Comparison of ENCODE assay signal across 28 mouse cellular contexts in the genomic region with DNA sequence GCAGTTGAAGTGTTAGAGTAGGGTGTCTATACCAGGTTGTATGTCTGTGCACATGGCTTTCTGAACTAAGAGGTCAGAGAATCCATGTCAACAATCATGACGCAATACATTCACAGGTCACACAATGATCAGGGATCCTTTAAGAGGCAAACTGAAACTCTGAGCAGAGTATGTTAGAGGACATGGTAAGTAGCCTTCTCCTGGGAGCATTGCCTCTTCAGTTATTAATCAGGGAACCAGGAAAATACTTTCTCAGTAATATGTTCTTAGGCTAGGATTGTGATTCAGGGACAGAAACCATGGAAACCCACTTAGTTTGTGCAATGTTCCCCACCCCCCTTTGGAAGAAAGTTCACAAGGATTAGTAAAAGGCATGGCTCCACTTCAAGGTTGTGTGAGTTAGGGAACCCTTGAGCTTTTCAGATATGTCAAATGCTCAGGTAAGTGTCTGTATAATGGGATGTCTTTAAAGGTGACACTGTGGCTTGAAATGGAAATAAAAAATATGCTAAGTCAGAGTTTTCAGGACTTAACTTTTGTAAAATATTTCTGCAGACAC. TPM values are rescaled to one million over a fixed set of nuclear protein-coding genes. Genes with fewer than 3 reads are reported as not detected.
A peak's percentile ranks its signal among the peaks of the same experiment; 100 is the strongest.
DNase-seq lines count a peak whose midpoint lies in the region; ATAC-seq and TF ChIP-seq lines count a peak whose summit lies in the region.
"Had no signal": no experiment of that assay in that cellular context is flagged by ENCODE, and none has a peak within 500 bp of the region (broad histone marks: within the 10 kb centered on the region; RNA-seq: fewer than 3 reads in every experiment).

No protein-coding gene starts in this region.

- H3K27ac ChIP-seq in heart, postnatal 0 days (ENCODE audit: low read depth), result peak overlapping the region; percentile 64
- H3K27ac ChIP-seq in heart, embryonic 11.5 days (ENCODE audit: low read depth, low read length), result no peak overlapping the region
- H3K27ac ChIP-seq in lung, embryonic 16.5 days (ENCODE audit: low read length), result peak overlapping the region; percentile 23
- H3K27ac ChIP-seq in liver, postnatal 0 days (ENCODE audit: low read depth), result peak overlapping the region; percentile 51; the same call in 1 of the 2 replicates
- H3K27ac ChIP-seq: embryonic facial prominence, embryonic 12.5 days; hindbrain, embryonic 13.5 days; limb, embryonic 10.5 days; liver, embryonic 14.5 days; midbrain, embryonic 10.5 days had no signal

- H3K4me2 ChIP-seq in heart, postnatal 0 days (ENCODE audit: low read depth, low read length), result no peak overlapping the region
- no peak overlapping the region for H3K4me2 ChIP-seq in heart, embryonic 11.5 days
- no peak overlapping the region for H3K4me2 ChIP-seq in lung, embryonic 16.5 days (ENCODE audit: low read depth, low read length)
- H3K4me2 ChIP-seq in liver, postnatal 0 days (ENCODE audit: low read depth, low read length), result no peak overlapping the region
- H3K4me2 ChIP-seq: embryonic facial prominence, embryonic 12.5 days; heart, embryonic 12.5 days; hindbrain, embryonic 13.5 days had no signal

- H3K4me1 ChIP-seq in heart, postnatal 0 days (ENCODE audit: control insufficient read depth, insufficient read depth), result peaks cover 16% of the 10 kb centered on the region
- H3K4me1 ChIP-seq in heart, embryonic 11.5 days (ENCODE audit: control insufficient read depth, insufficient read depth, low read length), result peaks cover 11% of the 10 kb centered on the region
- peaks cover 3% of the 10 kb centered on the region; the same call in 1 of the 2 replicates for H3K4me1 ChIP-seq in lung, embryonic 16.5 days (replicated peaks; ENCODE audit: control insufficient read depth, insufficient read depth, low read length)
- no peaks in the 10 kb centered on the region for H3K4me1 ChIP-seq in liver, postnatal 0 days (ENCODE audit: insufficient read depth)
- H3K4me1 ChIP-seq: embryonic facial prominence, embryonic 12.5 days; hindbrain, embryonic 13.5 days; limb, embryonic 10.5 days; midbrain, embryonic 10.5 days had no signal

- 0 out of 2 replicates have a peak, but pooled peaks cover 5% of the 10 kb centered on the region for H3K9me3 ChIP-seq in heart, postnatal 0 days (replicated peaks; ENCODE audit: control insufficient read depth, low read length)
- no peaks in the 10 kb centered on the region for H3K9me3 ChIP-seq in heart, embryonic 11.5 days (replicated peaks; ENCODE audit: control insufficient read depth, low read length)
- peaks cover 5% of the 10 kb centered on the region for H3K9me3 ChIP-seq in lung, embryonic 16.5 days (ENCODE audit: control insufficient read depth, low read length)
- peaks cover 2% of the 10 kb centered on the region; the same call in 1 of the 2 replicates for H3K9me3 ChIP-seq in liver, postnatal 0 days (ENCODE audit: low read length)
- H3K9me3 ChIP-seq: embryonic facial prominence, embryonic 12.5 days; heart, embryonic 12.5 days; hindbrain, embryonic 13.5 days; limb, embryonic 10.5 days; midbrain, embryonic 10.5 days had no signal

- no peaks in the 10 kb centered on the region for H3K27me3 ChIP-seq in heart, postnatal 0 days (ENCODE audit: control insufficient read depth, insufficient read depth, low read length)
- no peaks in the 10 kb centered on the region for H3K27me3 ChIP-seq in heart, embryonic 11.5 days (ENCODE audit: control insufficient read depth, insufficient read depth, low read length)
- no peaks in the 10 kb centered on the region; the same call in 1 of the 2 replicates for H3K27me3 ChIP-seq in lung, embryonic 16.5 days (ENCODE audit: control insufficient read depth, insufficient read depth, low read depth, low read length)
- H3K27me3 ChIP-seq in liver, postnatal 0 days (ENCODE audit: insufficient read depth, low read length), result no peaks in the 10 kb centered on the region
- H3K27me3 ChIP-seq: embryonic facial prominence, embryonic 12.5 days; heart, embryonic 12.5 days; hindbrain, embryonic 13.5 days had no signal

- H3K36me3 ChIP-seq in heart, postnatal 0 days (replicated peaks; ENCODE audit: control insufficient read depth, insufficient read depth, low read length), result peaks cover 10% of the 10 kb centered on the region
- no peaks in the 10 kb centered on the region for H3K36me3 ChIP-seq in heart, embryonic 11.5 days (ENCODE audit: control insufficient read depth, insufficient read depth, low read length)
- H3K36me3 ChIP-seq in lung, embryonic 16.5 days (ENCODE audit: control insufficient read depth, insufficient read depth, low read length), result no peaks in the 10 kb centered on the region
- H3K36me3 ChIP-seq in liver, postnatal 0 days (replicated peaks; ENCODE audit: insufficient read depth, low read length), result peaks cover 5% of the 10 kb centered on the region; the same call in 1 of the 2 replicates
- H3K36me3 ChIP-seq: embryonic facial prominence, embryonic 12.5 days; hindbrain, embryonic 13.5 days; limb, embryonic 10.5 days; midbrain, embryonic 10.5 days had no signal

- H3K4me3 ChIP-seq in heart, postnatal 0 days (ENCODE audit: low read depth, low read length), result no peak overlapping the region
- no peak overlapping the region for H3K4me3 ChIP-seq in heart, embryonic 11.5 days (ENCODE audit: low read depth, low read length)
- no peak overlapping the region for H3K4me3 ChIP-seq in lung, embryonic 16.5 days (ENCODE audit: low read length)
- H3K4me3 ChIP-seq in liver, postnatal 0 days (ENCODE audit: low read depth, low read length), result no peak overlapping the region
- H3K4me3 ChIP-seq: embryonic facial prominence, embryonic 12.5 days; heart, embryonic 12.5 days; hindbrain, embryonic 13.5 days; limb, embryonic 10.5 days; midbrain, embryonic 10.5 days had no signal

- no peak for TF ChIP-seq EP300 in heart, postnatal 0 days (IDR thresholded peaks at IDR 0.05; ENCODE audit: low read depth)
- no peak for TF ChIP-seq EP300 in liver, postnatal 0 days (IDR thresholded peaks at IDR 0.05; ENCODE audit: low read depth)

- WGBS in heart, postnatal 0 days, result 62% methylated on average over 1 of the region's 1 CpGs
- 93% methylated on average over 1 of the region's 1 CpGs for WGBS in heart, embryonic 11.5 days (ENCODE audit: insufficient replicate concordance)
- WGBS in lung, embryonic 16.5 days, result 55% methylated on average over 1 of the region's 1 CpGs
- WGBS in liver, postnatal 0 days (ENCODE audit: insufficient replicate concordance), result 65% methylated on average over 1 of the region's 1 CpGs

- peak; percentile 7 for DNase-seq in heart, adult 11 months
- DNase-seq in heart, postnatal 4 days, result no peak
- DNase-seq in heart, postnatal 0 days (ENCODE audit: low spot score), result no peak
- DNase-seq in lung, postnatal 4 days, result no peak
- DNase-seq in liver, postnatal 0 days, result no peak
- DNase-seq in kidney, postnatal 4 days, result no peak
- DNase-seq: cerebellum, adult 18-20 months; cerebellum, postnatal 14 days; forebrain, postnatal 0 days; gastrocnemius, postnatal 25 days; kidney, adult 18-20 months; thymus, adult 18-20 months; thymus, postnatal 36 days had no signal

- H3K9ac ChIP-seq in heart, postnatal 0 days (replicated peaks; ENCODE audit: low read depth, low read length), result no peak overlapping the region
- H3K9ac ChIP-seq in heart, embryonic 11.5 days (ENCODE audit: low read depth, low read length), result no peak overlapping the region
- H3K9ac ChIP-seq in lung, embryonic 16.5 days (ENCODE audit: low read length), result no peak overlapping the region
- no peak overlapping the region for H3K9ac ChIP-seq in liver, postnatal 0 days (replicated peaks)
- H3K9ac ChIP-seq: embryonic facial prominence, embryonic 12.5 days; forebrain, postnatal 0 days; heart, embryonic 12.5 days; hindbrain, embryonic 13.5 days; liver, embryonic 14.5 days had no signal

- ATAC-seq in heart, postnatal 0 days (ENCODE audit: insufficient read depth, low read depth), result no peak
- no peak for ATAC-seq in heart, embryonic 11.5 days (replicated peaks; ENCODE audit: insufficient number of reproducible peaks, low FRiP score, low TSS enrichment)
- peak; percentile 52 for ATAC-seq in lung, embryonic 16.5 days (ENCODE audit: low read depth)
- ATAC-seq in liver, postnatal 0 days, result peak; percentile 78
- ATAC-seq: forebrain, postnatal 0 days; midbrain, embryonic 16.5 days had no signal

- no peak for TF ChIP-seq CTCF in heart, postnatal 0 days (IDR thresholded peaks at IDR 0.05; ENCODE audit: low read depth)
- TF ChIP-seq CTCF in liver, postnatal 0 days (IDR thresholded peaks at IDR 0.05; ENCODE audit: low read depth), result no peak

RNA-seq across cellular contexts. Expression of gene 4930455H04Rik, which starts 26.4 kb away (rescaled TPM):
- under 1 TPM in 1 of 2 experiments, not detected in 1; 0.32 TPM for total RNA-seq in heart, postnatal 4 days (2021)
- total RNA-seq in heart, postnatal 0 days (2014; rRNA removed; ENCODE audit: low replicate concordance), result not detected in 2 replicates
- 0.11 TPM in 1 of 2 replicates, not detected in the other for polyA plus RNA-seq in heart, postnatal 0 days (2015; fragmentation: Nextera tagmentation; extraction: Ambion mirVana)
- polyA plus RNA-seq in heart, embryonic 11.5 days (2014; fragmentation: Nextera tagmentation; extraction: Ambion mirVana), result not detected in 2 replicates
- not detected in 2 replicates for polyA plus RNA-seq in lung, embryonic 16.5 days (2015; fragmentation: Nextera tagmentation; extraction: Ambion mirVana)
- 0.19 TPM in 1 of 2 replicates, not detected in the other for polyA plus RNA-seq in liver, postnatal 0 days (2015; fragmentation: Nextera tagmentation; extraction: Ambion mirVana)
- total RNA-seq: ES-E14; forebrain, postnatal 0 days; gastrocnemius, postnatal 25 days; layer of hippocampus, postnatal 14 days had no signal
- polyA plus RNA-seq: embryonic facial prominence, embryonic 12.5 days; forebrain, embryonic 11.5 days; forebrain, postnatal 0 days; heart, embryonic 12.5 days; hindbrain, embryonic 13.5 days; kidney, embryonic 16.5 days; limb, embryonic 10.5 days; liver, embryonic 14.5 days; midbrain, embryonic 10.5 days; midbrain, embryonic 16.5 days; neural tube, embryonic 14.5 days; stomach, embryonic 16.5 days had no signal

RNA-seq across cellular contexts. Expression of gene Palmd, which starts 27.1 kb away (rescaled TPM):
- 10 to 100 TPM; 61.6 to 66.2 TPM for total RNA-seq in heart, postnatal 4 days (2021)
- 7.9 and 10.9 TPM in 2 replicates for total RNA-seq in heart, postnatal 0 days (2014; rRNA removed; ENCODE audit: low replicate concordance)
- polyA plus RNA-seq in heart, postnatal 0 days (2015; fragmentation: Nextera tagmentation; extraction: Ambion mirVana), result 23.2 and 29.7 TPM in 2 replicates
- 10.4 and 11.1 TPM in 2 replicates for polyA plus RNA-seq in heart, embryonic 11.5 days (2014; fragmentation: Nextera tagmentation; extraction: Ambion mirVana)
- polyA plus RNA-seq in lung, embryonic 16.5 days (2015; fragmentation: Nextera tagmentation; extraction: Ambion mirVana), result 9.8 and 11.7 TPM in 2 replicates
- 30.8 and 31.0 TPM in 2 replicates for polyA plus RNA-seq in liver, postnatal 0 days (2015; fragmentation: Nextera tagmentation; extraction: Ambion mirVana)

Comparison
In these comparisons a context has a peak if more than half of its experiments do, and no peak if none do; other contexts are left out.
1. ATAC-seq: peak in lung, embryonic 16.5 days (single experiment) and liver, postnatal 0 days (single experiment); none in heart, postnatal 0 days (single experiment) and heart, embryonic 11.5 days (single experiment).